Mouse (Mus musculus) kidney, adult 2 months (tissue): ENCODE data around the gene Cela1.

Experiments used
- CTCF ChIP-seq: fragments of 200-500 bp; conservative IDR thresholded peaks from 2 replicates; pipeline ENCODE4 v1.5.1; 2011; ENCODE audit warnings: low read depth, mild to moderate bottlenecking, control low read depth, low read length, moderate library complexity, mixed read lengths; ENCODE audit not compliant: insufficient read depth, insufficient read length
- POLR2A ChIP-seq: fragments of 200-500 bp; IDR thresholded peaks from one replicate; pipeline ENCODE4 v1.6.1; 2011; ENCODE audit warnings: low read depth, low read length, control low read depth

DNA sequence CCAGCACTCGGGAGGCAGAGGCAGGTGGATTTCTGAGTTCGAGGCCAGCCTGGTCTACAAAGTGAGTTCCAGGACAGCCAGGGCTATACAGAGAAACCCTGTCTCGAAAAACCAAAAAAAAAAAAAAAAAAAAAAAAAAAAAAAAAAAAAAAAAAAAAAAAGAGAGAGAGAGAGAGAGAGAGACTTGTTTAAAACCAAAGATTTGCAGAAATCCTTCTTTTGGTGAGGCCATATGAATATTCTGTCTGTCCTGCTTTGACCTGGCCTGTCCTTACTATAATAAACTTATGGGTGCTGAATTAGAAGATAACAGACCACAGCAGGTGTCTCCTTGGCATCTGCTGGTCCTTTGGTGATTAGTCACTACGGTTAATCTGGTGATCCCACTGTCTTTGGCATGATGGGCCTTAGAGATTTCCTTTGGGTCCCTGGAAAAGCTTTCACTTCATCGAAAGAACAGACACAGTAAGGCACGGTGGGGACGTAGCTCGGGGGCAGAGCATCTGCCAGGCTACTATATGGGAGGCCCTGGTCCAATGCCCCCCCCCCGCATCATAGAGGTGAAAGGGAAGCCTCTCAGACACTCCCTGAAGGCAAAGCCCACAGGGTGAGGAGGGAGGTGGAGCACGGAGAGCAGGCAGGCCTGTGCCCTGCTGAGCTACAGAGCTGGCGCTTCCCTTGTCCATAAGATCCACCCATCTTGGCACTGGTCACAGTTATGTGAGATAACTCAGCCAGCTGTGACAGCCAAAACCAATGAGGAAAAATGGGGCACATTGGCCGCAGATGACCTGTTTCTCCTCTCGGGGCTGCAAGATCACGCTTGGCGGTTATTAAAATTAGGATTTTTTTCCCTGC is 47.6 kb upstream of the Cela1 start:
- TF ChIP-seq CTCF (no peak), POLR2A (no peak)
